Mouse (Mus musculus): ENCODE measurements around the gene Olfr311.
"Not testable (repeated sequence)": the region's sequence is repeated elsewhere in the genome, so short reads cannot be mapped to it uniquely, and the experiment has no call there.

Olfr311 gene

GRCm38 (mm10) chr11:58838951-58839350 is at the start of gene Olfr311:
TSS of gene Olfr311 (plus strand) at chr11:58839251.
- not testable (repeated sequence) for DNase-seq (ENCODE audit: low read depth, low spot score)

- no peak for DNase-seq (ENCODE audit: low read depth, low spot score)
Observed at GRCm38 (mm10) chr11:58789532-58789931, 49.5 kb upstream of the Olfr311 start.

GRCm38 (mm10) chr11:58790053-58790452 is 49.0 kb upstream of the Olfr311 start:
- no peak for DNase-seq (ENCODE audit: low read depth, low spot score)

GRCm38 (mm10) chr11:58790646-58791045 is 48.4 kb upstream of the Olfr311 start:
- DNase-seq (ENCODE audit: low read depth, low spot score) = no peak

GRCm38 (mm10) chr11:58795856-58796255 is 43.2 kb upstream of the Olfr311 start:
- no peak for DNase-seq (ENCODE audit: low read depth, low spot score)

GRCm38 (mm10) chr11:58796850-58797249 is 42.2 kb upstream of the Olfr311 start:
- DNase-seq (ENCODE audit: low read depth, low spot score) = no peak

- DNase-seq (ENCODE audit: low read depth, low spot score) = no peak
Observed at GRCm38 (mm10) chr11:58799747-58800146, 39.3 kb upstream of the Olfr311 start.

- DNase-seq (ENCODE audit: low read depth, low spot score) = peak; percentile 79
Observed at GRCm38 (mm10) chr11:58801558-58802228, 37.4 kb upstream of the Olfr311 start, which contains the start of gene Fam183b. TSS of gene Fam183b (minus strand) at chr11:58801960.

GRCm38 (mm10) chr11:58803871-58804270 is 35.2 kb upstream of the Olfr311 start:
- DNase-seq (ENCODE audit: low read depth, low spot score) = no peak

GRCm38 (mm10) chr11:58804393-58804792 is 34.7 kb upstream of the Olfr311 start:
- no peak for DNase-seq (ENCODE audit: low read depth, low spot score)

GRCm38 (mm10) chr11:58812001-58812400 is 27.1 kb upstream of the Olfr311 start:
- DNase-seq (ENCODE audit: low read depth, low spot score) = peak; percentile 39

- not testable (repeated sequence) for DNase-seq (ENCODE audit: low read depth, low spot score)
Observed at GRCm38 (mm10) chr11:58814700-58815099, 24.4 kb upstream of the Olfr311 start, which contains the start of gene Olfr313. TSS of gene Olfr313 (plus strand) at chr11:58815000.

GRCm38 (mm10) chr11:58815676-58816075 is 23.4 kb upstream of the Olfr311 start:
- DNase-seq (ENCODE audit: low read depth, low spot score) = no peak

- DNase-seq (ENCODE audit: low read depth, low spot score) = not testable (repeated sequence)
Observed at GRCm38 (mm10) chr11:58828937-58829336, 10.1 kb upstream of the Olfr311 start, which contains the start of gene Olfr312. TSS of gene Olfr312 (plus strand) at chr11:58829237.

GRCm38 (mm10) chr11:58829764-58830163 is 9.3 kb upstream of the Olfr311 start:
- DNase-seq (ENCODE audit: low read depth, low spot score) = no peak

GRCm38 (mm10) chr11:58832541-58832940 is 6.5 kb upstream of the Olfr311 start:
- DNase-seq (ENCODE audit: low read depth, low spot score) = not testable (repeated sequence)

GRCm38 (mm10) chr11:58846919-58847461 is 7.9 kb downstream of the Olfr311 start, which contains the start of gene Gm12258:
TSS of gene Gm12258 (plus strand) at chr11:58847158.
- DNase-seq (ENCODE audit: low read depth, low spot score) = peak; percentile 99

- no peak for DNase-seq (ENCODE audit: low read depth, low spot score)
Observed at GRCm38 (mm10) chr11:58847636-58848035, 8.6 kb downstream of the Olfr311 start.

GRCm38 (mm10) chr11:58849731-58850130 is 10.7 kb downstream of the Olfr311 start:
- peak; percentile 14 for DNase-seq (ENCODE audit: low read depth, low spot score)

GRCm38 (mm10) chr11:58860744-58861143 is 21.7 kb downstream of the Olfr311 start:
- DNase-seq (ENCODE audit: low read depth, low spot score) = no peak

- DNase-seq (ENCODE audit: low read depth, low spot score) = peak; percentile 91
Observed at GRCm38 (mm10) chr11:58867039-58867953, 28.2 kb downstream of the Olfr311 start, which contains the start of gene 2810021J22Rik. TSS of gene 2810021J22Rik (plus strand) at chr11:58867216.

- no peak for DNase-seq (ENCODE audit: low read depth, low spot score)
Observed at GRCm38 (mm10) chr11:58867954-58868330, 28.9 kb downstream of the Olfr311 start.

Measured in R1 (cell line).